ENCODE assay signal across 9 mouse cellular contexts in genomic region chr8:66777115-66777877, GRCm38 (mm10).
DNase-seq lines count a peak whose midpoint lies in the region; ATAC-seq and TF ChIP-seq lines count a peak whose summit lies in the region.
"Had no signal": no experiment of that assay in that cellular context is flagged by ENCODE, and none has a peak within 500 bp of the region (broad histone marks: within the 10 kb centered on the region; RNA-seq: fewer than 3 reads in every experiment).

No protein-coding gene starts in this region.

- H3K9ac ChIP-seq in forebrain, embryonic 15.5 days (replicated peaks) = no peak overlapping the region
- H3K9ac ChIP-seq in limb, embryonic 14.5 days (ENCODE audit: low read depth, low read length, severe bottlenecking) = no peak overlapping the region
- H3K9ac ChIP-seq in midbrain, embryonic 16.5 days (ENCODE audit: low read depth, low read length) = no peak overlapping the region

- DNase-seq in left cerebral cortex, postnatal 4 days = peak; percentile 31
- no peak for DNase-seq in left cerebral cortex, adult 2 months (ENCODE audit: extremely low spot score in 1 of 2, low spot score in 2 of 2)
- peak; percentile 65 for DNase-seq in limb, embryonic 14.5 days (ENCODE audit: low spot score)
- DNase-seq in thymus, postnatal 10 days (ENCODE audit: low spot score in 2 of 2) = no peak
- no peak for DNase-seq in ovary, postnatal 10 days (ENCODE audit: low spot score)
- DNase-seq: thymus, postnatal 25 days had no signal

- WGBS in forebrain, embryonic 15.5 days = 21% methylated on average over 14 of the region's 14 CpGs
- 19% methylated on average over 14 of the region's 14 CpGs for WGBS in limb, embryonic 14.5 days
- WGBS in midbrain, embryonic 16.5 days = 29% methylated on average over 14 of the region's 14 CpGs

- H3K4me1 ChIP-seq in forebrain, embryonic 15.5 days = peaks cover 12% of the 10 kb centered on the region; the same call in 1 of the 2 replicates
- H3K4me1 ChIP-seq in limb, embryonic 14.5 days (ENCODE audit: control insufficient read depth, insufficient read depth, low read length) = 0 out of 2 replicates have a peak, but pooled peaks cover 5% of the 10 kb centered on the region
- H3K4me1 ChIP-seq in midbrain, embryonic 16.5 days (ENCODE audit: control insufficient read depth, insufficient read depth, low read length) = no peaks in the 10 kb centered on the region; the same call in 1 of the 2 replicates

- no peak for TF ChIP-seq POLR2A in limb, embryonic 14.5 days (IDR thresholded peaks at IDR 0.05; ENCODE audit: borderline replicate concordance, extremely low read depth, insufficient read depth, insufficient read length)

- no peaks in the 10 kb centered on the region for H3K9me3 ChIP-seq in forebrain, embryonic 15.5 days
- H3K9me3 ChIP-seq in limb, embryonic 14.5 days (ENCODE audit: control insufficient read depth, low read length) = no peaks in the 10 kb centered on the region
- H3K9me3 ChIP-seq in midbrain, embryonic 16.5 days (replicated peaks; ENCODE audit: control insufficient read depth, low read length, poor library complexity, severe bottlenecking) = no peaks in the 10 kb centered on the region

- TF ChIP-seq CTCF in left cerebral cortex, adult 2 months (IDR thresholded peaks at IDR 0.05) = no peak

- H3K27me3 ChIP-seq in forebrain, embryonic 15.5 days = no peaks in the 10 kb centered on the region
- H3K27me3 ChIP-seq in limb, embryonic 14.5 days (ENCODE audit: control insufficient read depth, insufficient read depth, low read length) = no peaks in the 10 kb centered on the region
- H3K27me3 ChIP-seq in midbrain, embryonic 16.5 days (ENCODE audit: control insufficient read depth, insufficient read depth, low read depth, low read length) = no peaks in the 10 kb centered on the region; the same call in 1 of the 2 replicates

- peak; percentile 85 for ATAC-seq in forebrain, embryonic 15.5 days (replicated peaks)
- ATAC-seq in limb, embryonic 14.5 days (ENCODE audit: low FRiP score, low read depth) = peak; percentile 91
- ATAC-seq in midbrain, embryonic 16.5 days = peak; percentile 75
- no peak for ATAC-seq in megakaryocyte, adult 5-6 weeks (ENCODE audit: poor library complexity, severe bottlenecking)

- H3K27ac ChIP-seq in left cerebral cortex, adult 2 months = no peak overlapping the region
- H3K27ac ChIP-seq in forebrain, embryonic 15.5 days (replicated peaks) = peak overlapping the region; percentile 58
- 0 out of 2 replicates have a peak overlapping the region, but pooled peaks have one; percentile 20 for H3K27ac ChIP-seq in limb, embryonic 14.5 days (replicated peaks; ENCODE audit: low read depth, low read length)
- no peak overlapping the region for H3K27ac ChIP-seq in midbrain, embryonic 16.5 days (ENCODE audit: low read length)

- H3K4me3 ChIP-seq in left cerebral cortex, adult 2 months = no peak overlapping the region
- no peak overlapping the region for H3K4me3 ChIP-seq in forebrain, embryonic 15.5 days
- H3K4me3 ChIP-seq in limb, embryonic 14.5 days (replicated peaks; ENCODE audit: low read length) = no peak overlapping the region
- H3K4me3 ChIP-seq in midbrain, embryonic 16.5 days (ENCODE audit: low read depth, low read length) = no peak overlapping the region

- intact Hi-C loops in left cerebral cortex, postnatal 4 days (cut with DNase I) = no loop called here
- intact Hi-C loops in left cerebral cortex, adult 2 months (cut with DNase I) = loop anchor here (5.0 kb wide), 1 partner anchor 85 kb away; the partner anchor contains the start of gene Naf1

- H3K4me2 ChIP-seq in forebrain, embryonic 15.5 days (replicated peaks) = no peak overlapping the region
- H3K4me2 ChIP-seq in limb, embryonic 14.5 days (replicated peaks; ENCODE audit: low read depth, low read length, severe bottlenecking) = peak overlapping the region; percentile 1
- H3K4me2 ChIP-seq in midbrain, embryonic 16.5 days (ENCODE audit: low read length) = peak overlapping the region; percentile 13; the same call in 1 of the 2 replicates

- H3K36me3 ChIP-seq in forebrain, embryonic 15.5 days = no peaks in the 10 kb centered on the region
- no peaks in the 10 kb centered on the region for H3K36me3 ChIP-seq in limb, embryonic 14.5 days (ENCODE audit: control insufficient read depth, insufficient read depth, low read length)
- no peaks in the 10 kb centered on the region for H3K36me3 ChIP-seq in midbrain, embryonic 16.5 days (ENCODE audit: control insufficient read depth, insufficient read depth, low read length)

Comparison
In these comparisons a context has a peak if more than half of its experiments do, and no peak if none do; other contexts are left out.
1. DNase-seq: peak in left cerebral cortex, postnatal 4 days (single experiment) and limb, embryonic 14.5 days (single experiment); none in left cerebral cortex, adult 2 months (0 of 2), thymus, postnatal 10 days (0 of 2) and ovary, postnatal 10 days (single experiment).
2. H3K27ac ChIP-seq: peak in forebrain, embryonic 15.5 days (single experiment) and limb, embryonic 14.5 days (single experiment); none in left cerebral cortex, adult 2 months (single experiment) and midbrain, embryonic 16.5 days (single experiment).